Mouse (Mus musculus) spleen, postnatal 36 days (tissue): Measurements from ENCODE around the gene Il31.
"Not testable (repeated sequence)": the region's sequence is repeated elsewhere in the genome, so short reads cannot be mapped to it uniquely, and the experiment has no call there.

ENCODE experiments used
- DNase-seq, 2 experiments: peaks; one replicate each; pipeline ENCODE4 v3.0.0; 2022; ENCODE audit warnings: low spot score in 2 of 2, mixed read lengths in 1 of 2

Il31 gene

DNA sequence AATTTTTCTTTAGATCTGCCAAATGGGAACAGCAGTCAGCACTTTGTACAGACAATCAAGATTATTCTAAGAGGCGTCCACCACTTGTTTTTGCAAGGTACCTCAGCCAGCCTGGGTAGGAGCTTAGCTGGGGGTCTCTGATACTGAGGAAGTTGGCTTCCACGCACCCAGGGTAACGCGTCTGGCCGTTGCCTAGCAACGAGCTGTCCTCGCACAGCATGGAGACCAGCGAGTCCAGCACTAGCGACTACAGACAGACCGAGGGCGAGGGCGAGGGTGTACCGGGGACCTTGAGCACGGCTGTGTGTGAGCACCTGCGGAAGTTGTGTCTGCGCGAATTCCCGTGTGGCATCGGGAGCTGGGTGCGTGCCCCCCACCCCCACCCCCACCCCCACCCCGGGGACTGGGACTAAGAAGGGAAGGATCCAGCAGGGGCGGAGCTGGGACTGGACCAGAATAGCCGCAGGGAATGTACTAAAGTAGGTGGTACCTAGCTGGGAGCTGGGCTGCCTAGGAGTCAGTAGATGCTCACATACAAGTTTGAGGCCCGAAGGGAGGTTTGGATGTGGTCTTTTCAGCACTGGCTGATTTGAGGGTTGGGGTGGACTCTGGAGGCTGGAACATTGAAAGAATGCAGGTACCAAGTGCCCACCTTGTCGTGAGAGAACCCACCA is at the start of gene Il31, which contains the start of gene Lrrc43:
Il31 (minus strand) TSS at position 378 of the 674 bp plus-strand sequence.
Lrrc43 (plus strand) TSS at position 194 of the 674 bp plus-strand sequence.
- DNase-seq, result no peak

GRCm38 (mm10) chr5:123533801-123534200 is 44.5 kb upstream of the Il31 start:
- DNase-seq, result no peak

DNA sequence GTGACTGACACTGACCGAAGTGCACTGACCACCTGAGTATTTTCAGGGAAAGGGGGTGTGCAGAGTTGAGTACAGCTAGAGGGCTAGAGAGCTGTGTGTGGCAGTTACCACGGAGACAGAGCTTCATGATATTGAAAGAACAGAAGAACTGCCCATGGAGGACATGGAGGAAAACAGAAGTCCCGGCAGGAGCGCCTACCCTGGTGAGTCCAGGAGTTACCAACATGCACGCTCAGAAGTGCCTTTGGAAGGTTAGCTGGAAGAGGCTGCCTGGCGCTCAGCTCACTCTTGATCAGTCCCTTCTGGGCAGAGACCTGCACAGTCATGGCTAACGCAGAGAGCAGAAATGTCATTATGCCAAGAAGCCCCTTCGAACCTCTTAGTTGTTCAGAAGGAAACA is 40.8 kb upstream of the Il31 start:
- DNase-seq, result no peak

DNA sequence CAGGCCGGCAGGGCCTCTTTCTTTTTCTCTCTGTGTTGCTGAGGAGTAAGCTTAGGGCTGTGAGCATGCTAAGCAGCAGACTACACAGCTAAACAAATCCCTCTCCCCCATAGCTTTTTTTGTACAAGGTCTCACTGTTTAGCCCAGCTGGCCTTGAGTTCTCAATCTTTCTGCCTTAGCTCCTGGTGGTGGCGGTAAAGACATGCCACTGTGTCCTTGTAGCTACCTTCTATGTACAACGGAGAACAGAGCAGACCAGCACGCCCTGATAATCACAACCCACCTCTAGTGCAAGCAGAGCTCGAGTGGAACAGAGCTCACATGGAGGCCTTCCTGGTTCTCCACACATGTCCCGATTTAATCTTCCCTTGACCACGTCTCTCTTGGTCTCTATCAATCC is 39.4 kb upstream of the Il31 start:
- DNase-seq, result no peak

GRCm38 (mm10) chr5:123525916-123526495 is 36.7 kb upstream of the Il31 start:
- DNase-seq, result no peak

DNA sequence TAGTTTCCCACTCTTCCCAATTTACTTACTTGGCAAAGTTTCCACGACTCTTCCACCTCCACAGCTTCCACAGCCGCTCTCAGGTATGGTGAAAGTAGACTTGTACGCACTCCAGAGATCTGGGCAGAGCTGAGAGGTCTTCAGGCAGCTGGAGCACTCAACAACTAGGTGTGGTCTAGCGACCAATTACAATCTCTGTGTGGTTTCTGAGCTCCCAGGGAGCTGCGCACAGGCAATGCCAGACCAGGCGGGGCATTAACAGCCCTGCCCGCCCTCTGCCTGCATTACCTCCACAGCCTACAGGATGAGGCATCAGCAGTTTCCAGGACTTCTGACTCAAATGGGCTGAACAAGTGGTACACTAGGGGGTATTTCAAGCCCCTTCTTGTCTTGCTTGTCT is 36.0 kb upstream of the Il31 start, which contains the start of gene Gm49027:
Gm49027 (minus strand) TSS at position 208 of the 400 bp plus-strand sequence.
- DNase-seq, result no peak

DNA sequence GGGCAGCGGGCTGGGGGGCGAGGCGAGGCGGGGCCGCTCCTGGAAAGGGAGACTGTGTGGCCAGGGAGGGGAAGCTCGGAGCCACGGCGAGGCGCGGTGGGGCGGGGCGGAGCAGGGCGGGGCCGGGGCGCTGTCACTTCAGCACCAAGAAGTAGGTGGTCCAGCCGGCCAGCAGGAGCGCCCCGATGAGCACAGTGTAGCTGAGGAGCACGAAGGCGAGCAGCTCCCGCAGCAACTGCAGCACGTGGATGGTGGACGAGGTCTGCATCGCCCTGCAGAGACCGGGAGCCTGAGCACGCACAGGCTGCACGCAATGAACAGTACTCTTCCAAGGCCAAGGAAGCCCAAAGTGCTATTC is 35.1 kb upstream of the Il31 start:
- DNase-seq, result no peak

DNA sequence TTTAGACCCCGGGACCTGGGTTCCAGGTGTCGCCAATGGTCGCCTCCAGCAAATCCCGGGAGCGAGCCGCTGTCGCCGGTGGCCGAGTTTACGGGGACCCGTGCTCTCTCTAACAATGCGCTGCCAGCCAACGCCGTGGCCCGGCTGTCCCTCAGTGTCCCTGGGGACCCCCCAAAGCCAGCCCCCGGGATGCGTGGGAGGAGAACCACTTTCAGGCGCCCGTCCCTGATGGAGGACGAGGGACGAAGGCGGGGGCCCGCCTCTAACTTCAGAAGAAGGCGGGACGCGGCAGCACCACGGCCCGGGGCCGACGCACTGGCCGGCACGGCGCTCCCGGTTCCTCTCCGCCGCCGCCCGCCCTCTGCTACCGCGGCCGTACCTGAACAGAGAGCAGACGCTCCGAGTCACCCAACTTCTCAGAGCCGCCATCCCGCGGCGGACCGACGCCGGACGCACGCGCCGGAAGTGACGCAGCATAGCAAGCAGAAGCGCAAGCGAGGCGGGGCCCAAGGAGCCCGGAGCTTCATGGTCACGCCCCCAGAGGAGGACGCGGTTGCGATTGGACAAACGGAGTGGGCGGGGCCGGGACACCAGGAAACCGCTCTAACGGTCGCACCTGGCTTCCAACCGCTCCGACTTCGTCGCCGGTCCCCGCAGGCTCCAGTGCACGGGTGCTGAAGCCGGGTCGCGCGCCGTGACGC is 34.6 kb upstream of the Il31 start, which contains the start of gene Diablo:
Diablo (minus strand) TSS at position 485 of the 701 bp plus-strand sequence.
- DNase-seq, result peak; percentile 98 to 99

- no peak for DNase-seq
These were observed 32.9 kb upstream of the Il31 start for GRCm38 (mm10) chr5:123522166-123522565.

- DNase-seq, result no peak
These were observed 32.3 kb upstream of the Il31 start for GRCm38 (mm10) chr5:123521621-123522020.

DNA sequence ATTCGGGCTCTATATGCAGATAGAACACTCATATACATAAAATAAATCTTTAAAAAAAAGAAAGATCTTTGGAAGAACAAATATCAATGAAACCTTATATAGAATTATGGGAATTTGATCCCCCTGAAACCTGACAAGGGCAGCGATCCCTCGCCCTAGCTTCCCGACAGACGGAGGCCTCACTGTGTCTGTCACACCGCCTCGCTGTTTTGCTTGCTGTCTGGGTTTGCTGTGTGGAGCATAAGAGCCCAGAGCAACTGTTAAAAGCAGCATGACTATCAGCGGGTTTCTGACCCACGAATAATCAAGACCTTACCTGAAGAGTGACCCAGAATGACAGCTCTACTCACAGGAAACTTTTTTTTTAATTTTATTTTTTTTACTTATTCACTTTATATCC is 31.4 kb upstream of the Il31 start:
- DNase-seq, result no peak

DNA sequence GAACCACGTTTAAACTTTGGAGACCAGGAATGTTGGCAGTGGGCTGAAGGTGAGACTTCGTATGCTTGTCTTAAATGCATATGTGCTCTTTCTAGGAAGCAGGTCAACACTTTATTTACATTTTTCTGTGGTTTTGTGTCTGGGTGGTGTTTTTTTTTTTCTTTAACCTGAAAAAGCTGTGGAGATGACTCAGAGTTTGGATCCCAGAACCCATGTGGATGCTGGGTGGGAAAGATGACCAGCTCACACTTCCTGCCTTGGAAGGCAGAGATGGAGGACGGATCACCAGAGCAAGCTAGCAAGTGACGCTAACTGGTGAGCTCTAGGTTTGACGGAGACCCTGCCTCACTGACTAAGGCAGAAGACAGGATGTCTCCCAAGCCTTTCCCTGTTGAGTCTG is 25.6 kb upstream of the Il31 start:
- DNase-seq, result no peak

GRCm38 (mm10) chr5:123512102-123512501 is 22.8 kb upstream of the Il31 start:
- no peak for DNase-seq

GRCm38 (mm10) chr5:123511426-123511825 is 22.1 kb upstream of the Il31 start:
- DNase-seq, result not testable (repeated sequence)

- no peak for DNase-seq
These were observed 20.9 kb upstream of the Il31 start, which contains the start of gene B3gnt4 for GRCm38 (mm10) chr5:123510160-123510559. Gene B3gnt4, plus strand, starts transcription at chr5:123510460.

GRCm38 (mm10) chr5:123508921-123509320 is 19.6 kb upstream of the Il31 start:
- DNase-seq, result no peak

GRCm38 (mm10) chr5:123507936-123508723 is 18.8 kb upstream of the Il31 start:
- DNase-seq, result peak; percentile 62 to 64

GRCm38 (mm10) chr5:123501973-123502372 is 12.7 kb upstream of the Il31 start:
- no peak for DNase-seq

DNA sequence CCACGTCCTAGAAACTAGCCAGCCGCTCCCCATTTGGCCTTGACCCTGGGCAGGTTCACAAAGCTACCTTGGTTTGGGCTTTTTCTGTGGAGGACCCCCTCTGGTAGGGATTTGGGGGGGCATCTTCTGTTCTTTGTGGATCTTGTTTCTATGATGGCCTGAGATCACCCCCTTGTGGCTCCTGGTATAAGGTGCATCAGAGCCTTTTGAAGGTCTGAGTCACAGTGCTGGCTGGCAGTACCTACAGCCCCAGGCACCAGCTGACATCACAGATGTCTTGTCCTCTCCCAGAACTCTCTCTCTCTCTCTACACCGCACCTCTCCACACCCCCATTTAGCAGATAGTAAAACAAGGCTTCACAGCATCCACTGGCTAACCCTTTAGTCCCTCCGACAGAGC is 10.4 kb upstream of the Il31 start:
- peak; percentile 18 to 21 for DNase-seq

DNA sequence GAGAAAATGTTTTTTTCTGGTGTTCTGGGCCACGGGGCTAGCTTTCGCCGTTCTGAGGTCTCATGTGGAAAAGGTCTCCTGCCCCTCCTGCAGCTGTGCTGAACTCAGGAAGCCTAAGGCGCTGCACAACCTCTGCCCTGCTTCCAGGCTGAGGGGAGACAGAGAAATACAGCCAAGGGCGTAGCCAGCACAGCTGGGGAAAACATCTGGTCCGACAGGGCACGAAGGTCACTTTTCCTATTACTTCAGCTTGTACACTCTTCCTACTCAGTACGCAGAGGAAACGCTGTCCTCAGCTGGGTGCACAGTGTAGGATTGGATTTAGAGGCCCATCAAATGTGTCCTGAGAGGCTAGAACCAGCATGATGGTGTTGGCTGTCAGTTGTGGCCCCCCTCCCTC is 646 bp upstream of the Il31 start:
- no peak for DNase-seq

- DNase-seq, result no peak
These were observed 1.5 kb downstream of the Il31 start for GRCm38 (mm10) chr5:123487659-123488395.
